In the genomic region with DNA sequence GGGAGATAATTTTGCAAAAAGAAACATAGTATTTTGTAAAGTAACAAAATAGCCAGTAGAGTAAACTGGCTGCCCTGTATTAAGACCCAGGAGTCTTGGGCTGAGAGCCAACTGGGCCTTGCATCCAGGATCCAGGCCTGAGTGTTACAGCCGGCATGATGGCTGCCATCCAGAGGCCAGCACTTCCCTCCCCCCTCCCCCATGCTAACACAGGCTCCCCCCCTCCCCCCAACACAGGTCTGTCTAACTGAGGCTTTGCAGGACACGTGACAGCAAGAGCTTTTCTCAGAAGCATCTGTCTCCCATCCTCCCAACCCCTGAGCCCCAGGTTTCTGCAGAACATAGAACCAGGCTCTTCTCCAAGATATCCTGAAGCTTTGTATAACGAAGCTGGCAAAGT, we compare ENCODE assay signal across 8 mouse cellular contexts. TPM values are rescaled to one million over a fixed set of nuclear protein-coding genes. Genes with fewer than 3 reads are reported as not detected.
A peak's percentile ranks its signal among the peaks of the same experiment; 100 is the strongest.
DNase-seq lines count a peak whose midpoint lies in the region; ATAC-seq and TF ChIP-seq lines count a peak whose summit lies in the region.

No protein-coding gene starts in this region.

- ATAC-seq in G1E (ENCODE audit: extremely low read depth, insufficient number of reproducible peaks, low FRiP score, poor library complexity, severe bottlenecking): 0 out of 2 replicates have a peak, but pooled peaks have one; percentile 22
- ATAC-seq in heart, embryonic 11.5 days (replicated peaks; ENCODE audit: insufficient number of reproducible peaks, low FRiP score, low TSS enrichment): no peak
- no peak for ATAC-seq in kidney, embryonic 15.5 days (replicated peaks; ENCODE audit: low FRiP score)
- no peak for ATAC-seq in stomach, embryonic 14.5 days (ENCODE audit: insufficient number of reproducible peaks, insufficient read depth, low FRiP score, low read depth)

- H3K27me3 ChIP-seq in G1E (ENCODE audit: insufficient read depth, low read length): no peaks in the 10 kb centered on the region
- H3K27me3 ChIP-seq in heart, embryonic 11.5 days (ENCODE audit: control insufficient read depth, insufficient read depth, low read length): no peaks in the 10 kb centered on the region
- H3K27me3 ChIP-seq in kidney, embryonic 15.5 days: no peaks in the 10 kb centered on the region
- H3K27me3 ChIP-seq in stomach, embryonic 14.5 days (ENCODE audit: control insufficient read depth, insufficient read depth, low read length): no peaks in the 10 kb centered on the region

- H3K9ac ChIP-seq in heart, embryonic 11.5 days (ENCODE audit: low read depth, low read length): peak overlapping the region; percentile 87
- H3K9ac ChIP-seq in kidney, embryonic 15.5 days: peak overlapping the region; percentile 71
- peak overlapping the region; percentile 60 for H3K9ac ChIP-seq in stomach, embryonic 14.5 days (replicated peaks; ENCODE audit: low read depth, low read length)

- peak overlapping the region; percentile 81 for H3K4me2 ChIP-seq in heart, embryonic 11.5 days
- peak overlapping the region; percentile 65 for H3K4me2 ChIP-seq in kidney, embryonic 15.5 days
- H3K4me2 ChIP-seq in stomach, embryonic 14.5 days (replicated peaks; ENCODE audit: low read depth, low read length): peak overlapping the region; percentile 74

- DNase-seq in 3T3-L1 (ENCODE audit: low read depth, low spot score): peak; percentile 79
- peak; percentile 47 for DNase-seq in G1E (ENCODE audit: low spot score)
- DNase-seq in embryo, embryonic 10 days (ENCODE audit: low spot score): peak; percentile 12
- DNase-seq in lung, postnatal 10 days: peak; percentile 73
- no peak for DNase-seq in B cell, adult 2 months

- peak overlapping the region; percentile 41; the same call in 1 of the 2 replicates for H3K27ac ChIP-seq in heart, embryonic 11.5 days (ENCODE audit: low read depth, low read length)
- H3K27ac ChIP-seq in kidney, embryonic 15.5 days: peak overlapping the region; percentile 82
- H3K27ac ChIP-seq in stomach, embryonic 14.5 days (ENCODE audit: low read length): peak overlapping the region; percentile 82; the same call in 1 of the 2 replicates

- TF ChIP-seq CTCF in G1E (IDR thresholded peaks at IDR 0.05; ENCODE audit: low read depth, low read length): no peak

- peaks cover 40% of the 10 kb centered on the region for H3K36me3 ChIP-seq in G1E (replicated peaks)
- peaks cover 12% of the 10 kb centered on the region; the same call in 1 of the 2 replicates for H3K36me3 ChIP-seq in heart, embryonic 11.5 days (ENCODE audit: control insufficient read depth, insufficient read depth, low read length)
- peaks cover 23% of the 10 kb centered on the region for H3K36me3 ChIP-seq in kidney, embryonic 15.5 days
- H3K36me3 ChIP-seq in stomach, embryonic 14.5 days (ENCODE audit: control insufficient read depth, insufficient read depth, low read length): peaks cover 6% of the 10 kb centered on the region

- H3K9me3 ChIP-seq in G1E (replicated peaks): no peaks in the 10 kb centered on the region
- no peaks in the 10 kb centered on the region for H3K9me3 ChIP-seq in heart, embryonic 11.5 days (replicated peaks; ENCODE audit: control insufficient read depth, low read length)
- H3K9me3 ChIP-seq in kidney, embryonic 15.5 days (replicated peaks): no peaks in the 10 kb centered on the region
- H3K9me3 ChIP-seq in stomach, embryonic 14.5 days (ENCODE audit: control insufficient read depth, low read depth, low read length): no peaks in the 10 kb centered on the region

- H3K4me1 ChIP-seq in G1E (ENCODE audit: insufficient read depth, low read depth, low read length): peaks cover 42% of the 10 kb centered on the region
- peaks cover 7% of the 10 kb centered on the region; the same call in 1 of the 2 replicates for H3K4me1 ChIP-seq in heart, embryonic 11.5 days (ENCODE audit: control insufficient read depth, insufficient read depth, low read length)
- peaks cover 19% of the 10 kb centered on the region for H3K4me1 ChIP-seq in kidney, embryonic 15.5 days
- no peaks in the 10 kb centered on the region for H3K4me1 ChIP-seq in stomach, embryonic 14.5 days (ENCODE audit: control insufficient read depth, insufficient read depth, low read length)

- WGBS in heart, embryonic 11.5 days (ENCODE audit: insufficient replicate concordance): 14% methylated on average over 3 of the region's 3 CpGs
- WGBS in kidney, embryonic 15.5 days: 33% methylated on average over 3 of the region's 3 CpGs
- 10% methylated on average over 3 of the region's 3 CpGs for WGBS in stomach, embryonic 14.5 days

- peak overlapping the region; percentile 86 for H3K4me3 ChIP-seq in G1E (ENCODE audit: low read depth, low read length)
- peak overlapping the region; percentile 97 for H3K4me3 ChIP-seq in heart, embryonic 11.5 days (ENCODE audit: low read depth, low read length)
- H3K4me3 ChIP-seq in kidney, embryonic 15.5 days (replicated peaks): peak overlapping the region; percentile 80
- H3K4me3 ChIP-seq in stomach, embryonic 14.5 days (ENCODE audit: low read depth, low read length): peak overlapping the region; percentile 82

RNA-seq across cellular contexts. Expression of a gene that starts 1.0 kb away (rescaled TPM):
- total RNA-seq in G1E (2014; fragmentation: Nextera tagmentation): 180 and 181 TPM in 2 replicates
- 693 and 773 TPM in 2 replicates for total RNA-seq in G1E (2017)
- 528 and 713 TPM in 2 replicates for polyA plus RNA-seq in G1E (2012)
- 528 and 531 TPM in 2 replicates for polyA plus RNA-seq in heart, embryonic 11.5 days (2014; fragmentation: Nextera tagmentation; extraction: Ambion mirVana)
- 261 TPM in 2 replicates for polyA plus RNA-seq in kidney, embryonic 15.5 days (2015; fragmentation: Nextera tagmentation; extraction: Ambion mirVana)
- polyA plus RNA-seq in stomach, embryonic 14.5 days (2014; fragmentation: Nextera tagmentation; extraction: Ambion mirVana): 296 and 346 TPM in 2 replicates

RNA-seq across cellular contexts. Expression of a gene that starts 1.1 kb away (rescaled TPM):
- 13.0 and 21.2 TPM in 2 replicates for total RNA-seq in G1E (2014; fragmentation: Nextera tagmentation)
- 18.4 and 20.6 TPM in 2 replicates for total RNA-seq in G1E (2017)
- polyA plus RNA-seq in G1E (2012): 51.0 and 59.3 TPM in 2 replicates
- 20.5 and 22.2 TPM in 2 replicates for polyA plus RNA-seq in heart, embryonic 11.5 days (2014; fragmentation: Nextera tagmentation; extraction: Ambion mirVana)
- 46.5 and 49.6 TPM in 2 replicates for polyA plus RNA-seq in kidney, embryonic 15.5 days (2015; fragmentation: Nextera tagmentation; extraction: Ambion mirVana)
- polyA plus RNA-seq in stomach, embryonic 14.5 days (2014; fragmentation: Nextera tagmentation; extraction: Ambion mirVana): 34.7 and 36.7 TPM in 2 replicates

RNA-seq across cellular contexts. Expression of a gene that starts 43.6 kb away (rescaled TPM):
- total RNA-seq in G1E (2014; fragmentation: Nextera tagmentation) (30.4 and 34.8 TPM in 2 replicates), G1E (2017) (25.1 and 29.0 TPM in 2 replicates)
- 6.2 and 8.5 TPM in 2 replicates for polyA plus RNA-seq in G1E (2012)
- polyA plus RNA-seq in heart, embryonic 11.5 days (2014; fragmentation: Nextera tagmentation; extraction: Ambion mirVana): 19.8 and 20.4 TPM in 2 replicates
- polyA plus RNA-seq in kidney, embryonic 15.5 days (2015; fragmentation: Nextera tagmentation; extraction: Ambion mirVana): 36.7 and 40.5 TPM in 2 replicates
- polyA plus RNA-seq in stomach, embryonic 14.5 days (2014; fragmentation: Nextera tagmentation; extraction: Ambion mirVana): 44.4 and 45.1 TPM in 2 replicates

Comparison
In these comparisons a context has a peak if more than half of its experiments do, and no peak if none do; other contexts are left out.
1. DNase-seq: peak in 3T3-L1 (single experiment), G1E (single experiment), embryo, embryonic 10 days (single experiment) and lung, postnatal 10 days (single experiment); none in B cell, adult 2 months (0 of 2).
2. Peak in every context shown above with its lines, with median percentiles within 50 percentile points of each other: H3K4me3 ChIP-seq, H3K27ac ChIP-seq, H3K4me2 ChIP-seq and H3K9ac ChIP-seq.